Mouse (Mus musculus) B cell, adult 2 months (primary cell): Measurements from ENCODE around the gene Nsd2.

Experiments
- DNase-seq, 2 experiments: peaks; one replicate each; pipeline ENCODE4 v3.0.0; 2022

The Nsd2 gene

GRCm38 (mm10) chr5:33934877-33935276 lies 114.4 kb downstream of the Nsd2 start:
- DNase-seq = no peak

DNA sequence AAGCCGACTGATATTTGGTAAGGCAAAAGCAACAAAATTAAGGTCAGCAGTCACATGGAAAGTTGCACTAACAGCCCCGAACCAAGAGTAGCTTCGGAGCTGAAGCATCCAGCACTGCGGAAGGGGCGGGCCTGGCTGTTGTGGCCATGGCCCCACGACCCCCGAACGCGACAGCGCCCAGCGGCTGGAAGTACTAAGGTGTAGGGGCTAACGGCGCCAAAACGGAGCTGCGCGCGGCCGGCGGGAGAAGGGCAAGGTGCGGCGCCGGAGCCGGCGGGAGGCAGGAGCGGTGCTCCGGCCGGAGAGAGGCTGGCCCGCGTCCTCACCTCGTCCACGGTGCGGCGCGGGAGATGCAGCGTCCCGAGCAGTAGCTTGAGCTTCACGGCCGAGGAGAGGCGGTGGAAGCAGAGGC lies 115.2 kb downstream of the Nsd2 start:
- no peak for DNase-seq

DNA sequence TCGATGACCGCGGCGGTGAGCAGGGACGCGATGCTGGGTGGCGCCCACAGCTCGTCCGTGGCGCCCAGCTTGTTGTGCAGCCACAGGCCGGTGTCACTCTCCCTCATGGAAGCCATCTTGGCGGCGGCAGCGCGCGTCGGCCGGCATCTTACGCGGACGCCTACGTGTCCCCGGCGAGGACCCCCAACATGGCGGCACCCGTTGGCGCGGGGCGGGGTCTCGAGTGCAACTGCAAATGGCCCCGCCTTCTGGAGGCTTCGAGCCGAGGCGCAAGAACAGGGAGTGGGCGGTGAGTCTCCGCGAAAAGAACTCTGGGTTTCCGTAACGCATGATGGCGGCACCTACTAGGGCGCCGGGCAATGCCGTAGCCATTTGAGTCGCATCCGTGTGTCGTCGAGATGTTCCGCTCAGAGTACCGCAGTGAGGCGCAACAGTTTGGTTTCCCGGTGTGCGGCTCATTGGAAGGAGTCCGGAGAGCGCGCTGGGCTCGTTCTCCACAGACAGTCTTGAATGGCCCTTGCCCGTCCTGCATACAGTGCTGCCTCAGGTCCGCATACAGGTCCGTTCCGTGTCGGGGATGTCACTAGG lies 115.7 kb downstream of the Nsd2 start, which contains the start of gene Nelfa:
Gene Nelfa, minus strand, starts transcription at position 294 of the 588 bp plus-strand sequence.
- DNase-seq = peak; percentile 98

DNA sequence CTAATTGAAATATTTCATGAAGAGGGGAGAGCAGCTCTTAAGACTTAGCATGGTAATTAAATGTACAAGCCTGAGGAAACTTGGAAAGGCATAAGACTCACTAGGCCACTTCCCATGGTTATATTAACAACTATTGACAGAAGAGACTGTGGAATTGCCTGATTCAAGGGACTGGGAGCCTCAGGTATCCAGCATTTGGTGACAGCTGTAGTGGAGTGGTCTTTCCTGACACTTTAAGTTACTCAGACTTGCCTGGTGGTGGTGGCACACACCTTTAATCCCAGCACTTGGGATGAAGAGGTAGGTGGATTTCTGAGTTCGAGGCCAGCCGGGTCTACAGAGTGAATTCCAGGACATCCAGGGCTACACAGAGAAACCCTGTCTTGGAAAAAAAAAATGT lies 116.7 kb downstream of the Nsd2 start:
- no peak for DNase-seq

DNA sequence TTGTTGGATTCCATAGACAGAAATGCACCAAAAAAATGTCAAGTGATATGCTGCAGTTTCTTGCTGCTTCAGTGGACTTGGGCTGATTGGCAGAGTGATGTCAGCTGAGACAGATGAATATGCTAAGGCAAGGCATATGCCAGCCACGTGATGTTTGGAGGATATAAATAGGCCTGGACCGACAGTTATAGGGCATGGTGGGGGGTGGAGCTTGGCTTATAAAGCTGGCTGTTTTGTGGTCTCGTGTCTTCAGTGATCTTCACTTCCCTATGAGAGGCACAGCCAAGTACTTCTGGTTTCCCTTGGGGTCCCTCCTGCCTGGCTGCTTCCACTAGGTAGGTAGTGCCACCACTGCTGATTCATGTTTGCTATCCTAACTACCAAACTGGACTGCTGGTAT lies 117.9 kb downstream of the Nsd2 start:
- DNase-seq = peak; percentile 82 to 87

DNA sequence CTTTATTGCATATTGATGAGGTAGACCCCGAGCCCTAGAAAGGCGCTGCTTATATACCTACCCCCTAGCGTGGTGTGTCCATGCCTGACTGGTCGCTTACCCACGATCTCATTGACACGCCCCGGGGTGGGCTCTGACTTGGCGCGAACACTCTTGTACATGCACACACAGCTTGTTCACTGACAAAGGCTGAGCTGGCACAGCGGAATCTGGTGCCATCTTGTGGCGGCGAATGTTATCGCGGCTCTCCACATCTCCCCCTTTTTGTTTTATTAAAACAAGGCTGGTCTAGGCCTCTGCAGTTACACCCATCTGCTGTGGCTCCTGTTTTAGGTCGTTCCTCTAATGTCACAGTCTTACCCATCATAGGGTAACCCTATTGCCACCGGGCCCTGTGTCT lies 126.5 kb downstream of the Nsd2 start:
- DNase-seq = peak; percentile 28 to 34
